Mouse (Mus musculus) CD4-positive, CD25-positive, alpha-beta regulatory T cell, adult 2 months (primary cell): ENCODE results near the gene Stx8.

Source experiments
- DNase-seq: peaks from one replicate; pipeline ENCODE4 v3.0.0-alpha.2; 2012; ENCODE audit warnings: low read depth, low spot score

Gene Stx8

DNA sequence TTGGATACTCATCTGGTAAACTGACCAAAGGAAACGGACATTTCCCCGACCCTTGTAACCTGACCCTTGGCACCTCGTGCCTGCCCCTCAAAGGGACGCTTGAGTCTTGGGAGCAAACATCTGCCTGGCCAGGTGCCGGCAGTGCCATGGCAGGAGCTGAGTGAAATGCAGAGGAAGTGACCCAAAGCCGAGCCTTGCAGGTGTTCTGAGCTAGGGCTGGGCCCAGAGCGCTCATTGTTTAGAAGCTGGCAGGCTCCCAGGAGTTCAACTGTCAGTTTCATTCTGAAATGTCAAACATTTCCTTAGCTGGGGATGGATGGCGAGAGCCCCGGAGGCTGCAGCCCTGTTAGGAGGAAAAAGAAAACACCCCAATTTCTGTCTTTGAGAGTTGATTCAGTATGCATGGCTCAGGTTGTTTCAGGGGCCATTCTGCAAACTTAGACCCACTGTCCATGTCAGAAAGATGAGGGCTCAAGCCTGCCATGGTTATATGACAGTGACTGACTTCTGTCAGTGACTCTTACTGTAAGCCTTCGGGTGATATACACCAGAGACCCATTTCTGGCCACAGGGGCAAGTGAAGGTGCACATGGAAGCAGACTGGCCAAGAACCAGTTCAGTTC, 233.9 kb downstream of the Stx8 start:
- peak; percentile 71 for DNase-seq

DNA sequence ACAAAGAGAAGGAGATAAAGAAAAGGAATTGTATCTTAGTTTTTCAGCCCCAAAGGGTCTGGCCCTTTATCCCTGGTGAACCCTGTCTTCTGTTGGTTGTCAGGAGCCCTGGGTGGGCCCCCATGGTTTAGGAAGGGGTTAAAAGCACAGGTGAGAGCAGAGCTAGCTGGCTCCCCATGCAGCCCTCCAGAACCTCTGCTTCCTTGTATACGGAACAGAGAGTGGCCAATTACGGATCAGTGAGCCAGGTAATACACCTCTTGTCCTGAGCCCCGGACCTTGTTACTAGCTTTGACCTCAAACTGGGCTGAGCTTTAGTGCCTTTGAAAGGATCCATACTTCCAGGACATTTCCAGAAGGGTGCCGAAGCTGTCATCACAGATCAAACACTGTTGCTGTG, 234.5 kb downstream of the Stx8 start:
- DNase-seq: no peak

DNA sequence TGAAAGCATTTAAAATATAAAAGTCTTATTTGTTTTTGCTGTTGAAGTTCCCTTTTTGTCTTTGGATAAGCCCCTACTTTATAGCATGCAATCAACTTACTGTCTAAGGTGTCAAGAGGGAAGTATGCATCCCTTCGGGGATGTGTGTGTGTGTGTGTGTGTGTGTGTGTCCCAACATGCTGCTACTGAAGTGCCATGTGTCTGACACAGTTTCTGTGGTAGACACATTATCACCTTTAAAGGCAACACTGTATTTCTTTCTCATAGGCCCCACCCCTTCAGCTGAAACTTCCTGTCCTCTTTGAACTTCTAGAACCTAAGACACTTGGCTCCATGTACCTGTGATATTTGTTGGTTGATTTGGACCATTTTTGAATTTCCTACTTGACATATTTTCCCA, 235.1 kb downstream of the Stx8 start:
- DNase-seq: peak; percentile 67

GRCm38 (mm10) chr11:68201811-68202459, 235.9 kb downstream of the Stx8 start:
- no peak for DNase-seq

GRCm38 (mm10) chr11:68202561-68202960, 236.6 kb downstream of the Stx8 start:
- no peak for DNase-seq

DNA sequence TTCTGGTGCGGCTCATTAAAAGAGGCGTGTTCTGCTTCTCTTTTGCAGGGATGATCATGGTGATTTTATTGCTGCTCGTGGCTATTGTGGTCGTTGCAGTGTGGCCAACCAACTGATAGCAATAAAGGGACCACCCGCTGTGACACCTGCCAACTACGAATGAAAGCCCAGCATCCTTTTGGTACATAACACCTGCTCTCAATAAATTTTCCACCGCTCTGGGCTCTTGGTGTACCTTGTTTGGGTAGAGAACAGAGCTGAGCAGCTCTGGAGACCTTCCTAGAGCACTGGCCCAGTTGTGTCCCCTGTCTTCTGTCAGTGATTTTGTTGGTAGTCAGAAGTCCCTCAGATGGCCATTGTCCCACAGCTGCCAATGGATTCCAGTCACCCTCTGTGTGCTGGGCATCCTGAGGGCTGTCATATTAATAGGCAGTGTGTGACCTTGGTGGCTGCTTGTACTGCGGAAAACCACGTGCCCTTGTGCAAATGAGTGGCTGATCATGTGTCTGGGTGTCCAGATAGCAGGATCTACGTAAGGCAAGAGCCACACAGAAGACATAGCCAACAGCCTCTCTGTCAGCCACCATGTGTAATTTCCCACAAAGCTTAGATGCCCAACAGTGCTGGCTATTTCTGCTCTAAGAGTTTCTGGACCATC, 237.8 kb downstream of the Stx8 start:
- no peak for DNase-seq

GRCm38 (mm10) chr11:68204407-68204806, 238.4 kb downstream of the Stx8 start:
- DNase-seq: peak; percentile 36

DNA sequence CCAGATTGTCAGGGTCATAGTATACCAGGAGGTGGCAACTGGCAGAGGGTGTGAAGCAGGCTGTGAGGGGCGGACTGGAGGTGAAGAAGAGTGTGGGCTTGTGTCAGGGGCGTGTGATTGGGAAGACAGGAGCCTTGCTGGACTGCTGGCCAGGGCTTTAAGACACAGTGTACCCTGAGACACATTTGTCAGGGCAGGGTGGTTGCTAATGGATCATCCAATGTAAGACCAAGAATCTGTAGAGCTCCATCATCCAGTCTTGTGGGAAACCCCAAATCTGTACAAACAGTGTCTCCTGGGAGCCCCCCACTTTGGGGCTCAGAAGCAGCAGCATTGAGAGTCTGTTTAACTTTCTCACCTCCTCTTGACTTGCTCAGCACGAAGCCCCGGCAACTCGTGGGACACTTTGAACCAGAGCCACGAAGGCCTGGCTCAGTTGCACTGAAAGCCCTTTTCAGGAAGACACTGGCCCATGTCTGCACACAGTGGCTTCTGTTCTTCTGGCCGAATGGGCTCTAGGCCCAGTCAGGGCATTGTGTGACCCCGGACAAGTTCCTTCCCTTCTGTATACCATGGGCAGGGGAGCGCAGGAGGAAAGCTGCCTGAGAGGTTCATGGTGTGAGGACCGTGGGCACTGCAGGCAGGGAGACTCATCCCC, 239.7 kb downstream of the Stx8 start:
- DNase-seq: no peak

DNA sequence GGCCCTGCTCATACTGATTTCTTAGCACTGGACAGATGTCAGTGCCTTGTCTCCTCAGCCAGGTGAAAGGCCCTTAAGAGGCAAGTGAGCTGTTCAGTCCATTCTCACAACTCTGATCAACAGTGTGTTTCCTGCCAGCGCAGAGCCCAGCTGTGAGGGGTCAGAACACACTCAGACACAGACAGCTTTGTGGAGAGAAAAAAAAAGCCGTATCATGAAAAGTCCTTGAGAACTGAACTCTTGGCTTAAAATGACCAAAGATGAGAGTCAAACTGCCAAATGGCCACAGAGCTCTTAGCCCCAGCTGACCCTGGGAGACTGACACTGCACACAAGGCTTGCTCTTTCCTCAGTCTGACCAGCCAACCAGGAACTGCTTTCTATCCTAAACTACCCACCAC, 242.0 kb downstream of the Stx8 start:
- DNase-seq: no peak

DNA sequence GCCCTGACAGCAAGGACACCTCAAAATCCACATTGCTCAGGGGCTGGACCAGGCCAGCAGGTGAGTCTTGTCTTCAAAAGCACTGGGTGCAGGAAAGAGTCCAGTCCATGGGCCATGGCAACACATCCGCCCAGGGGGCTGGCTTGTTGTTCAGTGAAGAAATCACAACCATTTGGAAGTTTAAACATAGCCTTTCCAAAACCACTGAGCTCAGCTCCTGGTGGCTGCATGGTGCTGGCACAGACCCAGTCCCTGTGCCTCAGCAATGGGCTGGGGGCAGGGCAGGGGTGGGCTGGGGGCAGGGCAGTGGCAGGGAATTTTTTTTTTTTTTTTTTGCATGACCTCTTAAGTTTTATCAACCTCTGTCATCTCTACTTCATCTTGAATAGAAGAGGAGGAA, 242.6 kb downstream of the Stx8 start:
- DNase-seq: no peak

DNA sequence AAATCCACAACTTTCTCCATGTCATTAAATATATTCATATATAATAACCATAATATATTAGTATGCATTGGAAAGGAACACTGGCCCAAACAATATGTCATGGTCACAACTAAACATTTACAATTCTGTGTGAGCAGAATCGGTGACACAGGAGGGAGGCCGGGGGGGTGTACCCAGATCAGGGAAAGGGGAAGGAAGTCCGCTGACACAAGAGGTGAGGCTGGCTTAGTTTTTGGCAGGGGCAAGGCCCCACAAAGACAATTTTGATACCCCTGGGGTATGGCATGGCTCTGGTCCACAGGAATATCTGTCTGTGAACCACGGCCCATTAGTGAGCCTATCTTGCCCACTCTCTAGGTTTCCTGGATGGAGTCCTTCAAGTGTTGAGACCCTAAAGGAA, 243.5 kb downstream of the Stx8 start:
- no peak for DNase-seq

GRCm38 (mm10) chr11:68210714-68211113, 244.7 kb downstream of the Stx8 start:
- no peak for DNase-seq

DNA sequence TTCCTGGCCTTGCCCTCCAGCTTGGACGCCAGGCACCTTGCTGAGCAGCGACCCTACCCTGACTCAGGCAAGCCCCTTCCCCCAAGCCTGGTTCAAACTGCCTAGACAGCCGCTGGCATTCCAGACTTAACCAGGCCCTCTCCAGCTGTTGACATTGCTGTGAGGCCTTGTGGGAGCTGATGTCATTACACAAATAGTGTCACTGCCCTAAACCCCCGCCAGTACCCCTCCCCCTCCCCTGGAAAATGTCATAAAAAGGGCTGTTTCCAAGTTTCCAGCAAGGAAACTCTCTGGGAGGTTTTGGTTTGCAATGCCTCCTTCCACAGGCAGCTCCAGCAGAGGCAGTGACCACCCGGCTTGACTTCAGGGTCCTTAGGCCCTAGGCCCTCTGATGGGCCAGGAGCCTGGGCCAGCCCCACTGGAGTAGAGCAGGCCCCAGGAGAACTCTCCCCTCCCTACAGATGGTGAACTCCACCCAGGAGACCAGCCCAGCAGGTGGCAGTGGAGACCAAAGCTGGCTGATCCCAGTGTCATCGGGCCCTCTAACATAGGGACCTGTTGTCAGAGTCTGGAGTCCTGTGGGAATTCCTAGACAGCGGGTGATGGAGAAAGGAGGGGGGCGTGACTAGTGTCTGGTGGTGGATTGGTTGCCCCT, 246.1 kb downstream of the Stx8 start:
- DNase-seq: peak; percentile 64

GRCm38 (mm10) chr11:68213896-68214295, 247.9 kb downstream of the Stx8 start:
- DNase-seq: peak; percentile 66

DNA sequence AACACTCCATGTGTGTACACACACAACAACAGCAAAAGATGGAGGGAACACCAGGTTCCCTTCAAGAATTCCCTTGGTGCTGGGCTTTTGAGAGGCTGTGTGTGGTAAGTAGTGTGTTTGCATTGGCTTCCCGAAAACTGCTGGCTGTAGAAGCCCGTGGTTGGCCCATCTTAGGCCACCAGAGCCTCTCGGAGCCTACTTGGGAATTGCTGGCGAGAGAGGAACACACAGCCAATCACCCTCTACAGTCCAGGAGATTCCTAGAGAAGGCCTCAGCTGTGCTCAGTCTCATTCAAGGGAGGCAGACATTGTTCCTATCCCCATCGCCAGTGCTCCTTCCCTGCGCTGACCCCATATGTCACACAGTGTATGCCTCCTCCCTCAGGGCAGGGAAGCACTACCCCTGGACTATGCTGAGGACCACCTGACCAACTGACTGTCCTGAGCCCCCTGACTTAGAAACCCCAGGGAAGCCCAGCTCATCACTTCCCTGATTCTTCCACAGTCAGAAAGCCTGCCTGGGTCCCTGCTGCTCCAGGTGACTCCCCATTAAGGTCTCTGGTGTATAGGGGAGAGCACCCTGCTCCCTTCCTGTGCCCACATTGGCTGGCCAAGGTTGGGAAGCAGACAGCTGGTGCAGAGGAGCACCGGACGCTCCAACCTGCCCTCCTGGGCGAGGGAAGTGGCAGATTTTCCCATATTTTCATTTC, 248.7 kb downstream of the Stx8 start:
- DNase-seq: no peak

DNA sequence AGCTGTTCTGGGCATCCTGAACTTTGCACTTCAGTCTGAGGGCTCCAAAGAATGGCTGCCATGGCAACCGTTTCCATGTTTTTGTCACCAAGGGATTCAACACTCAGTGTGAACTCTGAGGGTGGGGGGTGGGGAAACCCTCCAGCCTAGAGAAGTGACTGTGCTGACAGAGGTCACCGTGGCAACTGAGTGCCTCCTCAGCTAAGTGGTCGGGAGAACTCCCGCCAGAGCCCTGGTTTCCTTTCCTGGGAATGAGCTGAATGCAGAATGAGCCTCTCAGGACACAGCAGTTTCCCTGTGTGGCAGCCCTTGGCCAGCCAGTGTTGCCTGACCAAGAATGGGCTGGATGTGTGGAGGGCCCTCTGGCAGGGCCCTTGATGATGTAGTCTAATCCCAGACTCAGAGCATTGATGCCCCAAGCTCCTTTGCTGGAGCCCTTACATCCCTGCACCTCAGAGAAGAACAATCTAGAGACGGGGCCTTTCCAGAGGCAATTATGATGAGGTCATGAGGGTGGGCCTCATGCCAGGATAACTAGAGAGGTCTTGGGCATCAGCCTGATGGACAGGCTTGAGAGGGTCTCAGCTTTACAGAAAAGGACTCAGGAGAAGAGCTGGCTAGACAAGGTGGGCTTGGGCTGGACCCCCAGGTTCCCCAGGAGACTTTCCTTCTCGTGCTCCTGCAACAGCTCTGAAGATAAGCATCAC, 249.4 kb downstream of the Stx8 start:
- no peak for DNase-seq

- no peak for DNase-seq
Observed at GRCm38 (mm10) chr11:68216041-68216440, 250.0 kb downstream of the Stx8 start.

GRCm38 (mm10) chr11:68220733-68221132, 254.7 kb downstream of the Stx8 start:
- DNase-seq: no peak

GRCm38 (mm10) chr11:68222209-68222608, 256.2 kb downstream of the Stx8 start:
- DNase-seq: no peak

GRCm38 (mm10) chr11:68223143-68223542, 257.1 kb downstream of the Stx8 start:
- no peak for DNase-seq

- no peak for DNase-seq
Observed at GRCm38 (mm10) chr11:68226654-68227057, 260.7 kb downstream of the Stx8 start.
